Mouse (Mus musculus) lung, postnatal 4 days (tissue): ENCODE data around the gene Colgalt1.

ENCODE experiments used
- DNase-seq, 2 experiments: peaks; one replicate each; pipeline ENCODE4 v3.0.0; 2021

The Colgalt1 gene

GRCm38 (mm10) chr8:71629096-71629697 is 18.4 kb downstream of the Colgalt1 start:
- DNase-seq = peak; percentile 97

- peak; percentile 57 to 69 for DNase-seq
These were observed 19.0 kb downstream of the Colgalt1 start for GRCm38 (mm10) chr8:71629781-71630212.

GRCm38 (mm10) chr8:71630761-71631160 is 20.0 kb downstream of the Colgalt1 start:
- DNase-seq = no peak

- no peak for DNase-seq
These were observed 21.1 kb downstream of the Colgalt1 start for GRCm38 (mm10) chr8:71631897-71632296.

GRCm38 (mm10) chr8:71633164-71633563 is 22.4 kb downstream of the Colgalt1 start:
- DNase-seq = peak; percentile 66 to 80

- peak; percentile 54 to 69 for DNase-seq
These were observed 23.3 kb downstream of the Colgalt1 start for GRCm38 (mm10) chr8:71633981-71634667.

GRCm38 (mm10) chr8:71637149-71638095 is 26.6 kb downstream of the Colgalt1 start:
- no peak for DNase-seq

GRCm38 (mm10) chr8:71638321-71638720 is 27.5 kb downstream of the Colgalt1 start:
- no peak for DNase-seq

GRCm38 (mm10) chr8:71639318-71639717 is 28.5 kb downstream of the Colgalt1 start:
- DNase-seq = no peak

- DNase-seq = no peak
These were observed 34.7 kb downstream of the Colgalt1 start for GRCm38 (mm10) chr8:71645510-71645909.

- peak in 1 of 2 experiments; percentile 51 for DNase-seq
These were observed 43.8 kb downstream of the Colgalt1 start for GRCm38 (mm10) chr8:71654600-71654999.

- no peak for DNase-seq
These were observed 47.0 kb downstream of the Colgalt1 start for GRCm38 (mm10) chr8:71657816-71658215.

- no peak for DNase-seq
These were observed 47.8 kb downstream of the Colgalt1 start for GRCm38 (mm10) chr8:71658515-71659049.

- DNase-seq = no peak
These were observed 49.0 kb downstream of the Colgalt1 start for GRCm38 (mm10) chr8:71659751-71660150.

- peak; percentile 80 to 89 for DNase-seq
These were observed 49.7 kb downstream of the Colgalt1 start for GRCm38 (mm10) chr8:71660325-71661120.

GRCm38 (mm10) chr8:71665331-71666130 is 54.7 kb downstream of the Colgalt1 start:
- DNase-seq = peak; percentile 77 to 80

- no peak for DNase-seq
These were observed 56.1 kb downstream of the Colgalt1 start for GRCm38 (mm10) chr8:71666855-71667254.

GRCm38 (mm10) chr8:71667256-71667655 is 56.5 kb downstream of the Colgalt1 start:
- no peak for DNase-seq

- peak; percentile 55 to 61 for DNase-seq
These were observed 57.6 kb downstream of the Colgalt1 start for GRCm38 (mm10) chr8:71668220-71668975.

GRCm38 (mm10) chr8:71670198-71670597 is 59.4 kb downstream of the Colgalt1 start:
- no peak for DNase-seq
